ENCODE assay signal across 9 mouse cellular contexts in the genomic region with DNA sequence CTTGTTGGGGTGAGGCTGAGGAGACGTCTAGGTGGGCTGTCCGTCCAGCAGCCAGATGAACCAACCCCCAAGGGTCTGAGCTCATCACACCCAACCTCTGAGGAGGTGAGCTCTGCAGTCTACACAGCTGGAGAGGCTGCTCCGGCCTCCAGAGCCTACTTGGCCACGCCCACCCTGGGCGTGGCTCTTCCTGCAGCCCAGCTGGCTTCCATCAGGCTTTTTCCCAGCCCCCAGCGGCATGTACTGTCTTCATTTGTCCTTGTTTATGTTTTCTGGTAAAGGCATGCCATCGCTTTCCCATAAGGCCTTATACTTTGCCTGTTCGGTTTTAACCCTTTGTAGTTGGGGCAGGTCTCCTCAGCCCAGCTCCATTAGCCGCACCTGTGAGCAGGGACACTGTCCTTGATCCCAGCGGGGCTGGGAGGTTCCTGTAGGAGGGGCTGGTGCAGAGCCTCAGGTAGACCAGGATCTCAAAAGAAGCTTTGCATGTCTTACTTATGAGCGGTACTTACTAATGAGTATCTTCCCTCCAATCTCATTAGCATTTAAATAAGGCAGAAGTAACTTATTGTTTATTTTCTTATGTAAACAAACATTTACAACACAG. TPM values are rescaled to one million over a fixed set of nuclear protein-coding genes. Genes with fewer than 3 reads are reported as not detected.
DNase-seq lines count a peak whose midpoint lies in the region; ATAC-seq lines count a peak whose summit lies in the region.
"Had no signal": no experiment of that assay in that cellular context is flagged by ENCODE, and none has a peak within 500 bp of the region (broad histone marks: within the 10 kb centered on the region; RNA-seq: fewer than 3 reads in every experiment).

No protein-coding gene starts in this region.

- no peaks in the 10 kb centered on the region for H3K36me3 ChIP-seq in hindbrain, embryonic 14.5 days (replicated peaks; ENCODE audit: control insufficient read depth, insufficient read depth)
- H3K36me3 ChIP-seq in neural tube, embryonic 15.5 days, result no peaks in the 10 kb centered on the region

- WGBS in hindbrain, embryonic 14.5 days, result 12% methylated on average over 11 of the region's 11 CpGs
- 6% methylated on average over 11 of the region's 11 CpGs for WGBS in neural tube, embryonic 15.5 days

- H3K9ac ChIP-seq in hindbrain, embryonic 14.5 days, result no peak overlapping the region
- no peak overlapping the region for H3K9ac ChIP-seq in neural tube, embryonic 15.5 days (replicated peaks)

- no peak overlapping the region for H3K27ac ChIP-seq in hindbrain, embryonic 14.5 days
- no peak overlapping the region for H3K27ac ChIP-seq in neural tube, embryonic 15.5 days (replicated peaks)

- H3K4me1 ChIP-seq in hindbrain, embryonic 14.5 days (replicated peaks; ENCODE audit: control insufficient read depth, insufficient read depth, low read length), result 0 out of 2 replicates have a peak, but pooled peaks cover 5% of the 10 kb centered on the region
- peaks cover 23% of the 10 kb centered on the region for H3K4me1 ChIP-seq in neural tube, embryonic 15.5 days

- peak; percentile 86 for DNase-seq in embryo, embryonic 10.5 days (ENCODE audit: low spot score)
- peak; percentile 25 for DNase-seq in gastrocnemius, adult 18-20 months (ENCODE audit: low spot score)
- no peak for DNase-seq in hindbrain, embryonic 14.5 days (ENCODE audit: low spot score)
- DNase-seq in liver, result peak; percentile 60
- no peak for DNase-seq in layer of hippocampus, adult 9-11 months
- no peak for DNase-seq in spleen, adult 18-20 months
- DNase-seq in spleen, postnatal 36 days (ENCODE audit: low spot score in 2 of 2), result no peak

- no peak overlapping the region for H3K4me3 ChIP-seq in hindbrain, embryonic 14.5 days (replicated peaks; ENCODE audit: low read length)
- no peak overlapping the region for H3K4me3 ChIP-seq in neural tube, embryonic 15.5 days (replicated peaks)
- H3K4me3 ChIP-seq: myocyte had no signal

- no peaks in the 10 kb centered on the region for H3K27me3 ChIP-seq in hindbrain, embryonic 14.5 days (ENCODE audit: control insufficient read depth, insufficient read depth, low read length)
- no peaks in the 10 kb centered on the region; the same call in 1 of the 2 replicates for H3K27me3 ChIP-seq in neural tube, embryonic 15.5 days (replicated peaks)

- H3K4me2 ChIP-seq in hindbrain, embryonic 14.5 days (replicated peaks), result no peak overlapping the region
- peak overlapping the region; percentile 31 for H3K4me2 ChIP-seq in neural tube, embryonic 15.5 days

- peaks cover 5% of the 10 kb centered on the region; the same call in 1 of the 2 replicates for H3K9me3 ChIP-seq in hindbrain, embryonic 14.5 days (ENCODE audit: control insufficient read depth, low read length)
- H3K9me3 ChIP-seq in neural tube, embryonic 15.5 days (replicated peaks), result no peaks in the 10 kb centered on the region

- 0 out of 2 replicates have a peak, but pooled peaks have one; percentile 31 for ATAC-seq in hindbrain, embryonic 14.5 days (ENCODE audit: low FRiP score)
- peak; percentile 47; the same call in 1 of the 2 replicates for ATAC-seq in neural tube, embryonic 15.5 days (ENCODE audit: low FRiP score)

RNA-seq across cellular contexts. Expression of a gene that starts 8.2 kb away (rescaled TPM):
- not detected for total RNA-seq in gastrocnemius, adult 18-20 months (2021)
- polyA plus RNA-seq in hindbrain, embryonic 14.5 days (2014; fragmentation: Nextera tagmentation; extraction: Ambion mirVana), result not detected in 2 replicates
- 0.06 TPM in 1 of 2 replicates, not detected in the other for polyA plus RNA-seq in neural tube, embryonic 15.5 days (2015; fragmentation: Nextera tagmentation; extraction: Ambion mirVana)
- polyA plus RNA-seq: myocyte had no signal

RNA-seq across cellular contexts. Expression of a gene that starts 31.0 kb away (rescaled TPM):
- 1 to 10 TPM; 3.0 to 3.2 TPM for total RNA-seq in gastrocnemius, adult 18-20 months (2021)
- polyA plus RNA-seq in hindbrain, embryonic 14.5 days (2014; fragmentation: Nextera tagmentation; extraction: Ambion mirVana), result 12.6 and 12.8 TPM in 2 replicates
- 12.3 and 14.1 TPM in 2 replicates for polyA plus RNA-seq in neural tube, embryonic 15.5 days (2015; fragmentation: Nextera tagmentation; extraction: Ambion mirVana)
- polyA plus RNA-seq: myocyte had no signal

RNA-seq across cellular contexts. Expression of a gene that starts 39.8 kb away (rescaled TPM):
- total RNA-seq in gastrocnemius, adult 18-20 months (2021), result not detected
- 0.86 and 0.97 TPM in 2 replicates for polyA plus RNA-seq in hindbrain, embryonic 14.5 days (2014; fragmentation: Nextera tagmentation; extraction: Ambion mirVana)
- 0.40 and 0.59 TPM in 2 replicates for polyA plus RNA-seq in neural tube, embryonic 15.5 days (2015; fragmentation: Nextera tagmentation; extraction: Ambion mirVana)

Comparison
In these comparisons a context has a peak if more than half of its experiments do, and no peak if none do; other contexts are left out.
1. DNase-seq: peak in embryo, embryonic 10.5 days (single experiment), gastrocnemius, adult 18-20 months (single experiment) and liver (single experiment); none in hindbrain, embryonic 14.5 days (single experiment), layer of hippocampus, adult 9-11 months (single experiment), spleen, adult 18-20 months (0 of 2) and spleen, postnatal 36 days (0 of 2).